Mouse (Mus musculus) lung, postnatal 0 days (tissue): ENCODE measurements at regions not wholly inside any gene's neighbourhood (a gene's known extent, or its start where the extent isn't known, plus 50 kb on each side); places are given as distances from the start of the nearest gene placed in this dataset.

Source experiments
- CTCF ChIP-seq: IDR thresholded peaks from 2 replicates; pipeline ENCODE4 v1.5.1; 2016; ENCODE audit warnings: antibody characterized with exemption, mild to moderate bottlenecking
- EP300 ChIP-seq: IDR thresholded peaks from 2 replicates; pipeline ENCODE4 v1.6.1; 2016; ENCODE audit warnings: antibody characterized with exemption, mild to moderate bottlenecking, control low read depth

DNA sequence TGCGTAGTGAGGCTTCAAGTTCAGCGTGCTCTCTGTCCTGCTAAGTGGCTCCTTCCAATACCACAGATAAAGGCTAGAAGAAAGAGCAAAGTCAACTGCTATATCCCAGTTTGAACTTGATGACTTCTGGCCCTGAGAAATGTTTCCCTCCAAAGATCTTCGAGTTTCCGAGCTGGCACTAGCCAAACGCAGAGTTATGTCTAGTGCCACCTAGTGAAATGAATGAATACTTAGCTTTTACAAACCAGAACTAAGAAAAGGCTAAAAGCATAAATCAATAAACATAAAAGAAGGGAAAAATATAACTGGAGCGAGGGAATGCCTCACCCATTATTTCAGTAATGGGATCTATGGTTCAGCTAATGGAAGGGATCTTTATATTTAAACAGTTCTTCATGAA, 377.7 kb upstream of the Gm26657 start:
- TF ChIP-seq CTCF, result peak; percentile 76
- TF ChIP-seq EP300, result no peak
